Mouse (Mus musculus): ENCODE data around the gene Mlec.

Gene Mlec

DNA sequence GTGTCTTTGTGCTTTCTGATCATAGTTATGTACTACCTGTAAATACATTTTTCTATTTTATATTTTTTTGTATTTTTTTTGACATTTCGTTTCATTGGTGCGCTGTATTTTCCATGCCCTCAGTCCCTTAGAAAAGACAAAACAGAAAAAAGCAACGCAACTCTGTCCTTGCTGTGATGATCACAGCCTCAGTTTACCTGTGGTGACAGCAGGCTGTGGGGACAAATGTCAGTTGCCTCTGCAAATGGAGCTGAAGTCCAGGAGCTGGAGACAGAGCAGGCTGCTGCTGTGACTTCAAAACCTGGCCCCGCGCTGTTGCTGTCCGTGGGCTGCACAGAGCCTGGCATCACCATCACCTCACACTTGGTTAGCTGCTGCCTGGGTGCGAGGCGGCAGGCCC lies 59.8 kb downstream of the Mlec start, which contains the start of gene Gm10401:
Gm10401 (minus strand) TSS at position 101 of the 400 bp plus-strand sequence.
- H3K9me3 ChIP-seq (ENCODE audit: low read length) = no peaks in the 10 kb centered on the region
- no peaks in the 10 kb centered on the region for H3K27me3 ChIP-seq (ENCODE audit: insufficient read depth, low read length)
- H3K4me3 ChIP-seq (replicated peaks; ENCODE audit: low read length) = no peak within 1 kb of the TSS
- H3K36me3 ChIP-seq (ENCODE audit: insufficient read depth, low read length) = peaks cover 85% of the 10 kb centered on the region
- TF ChIP-seq NANOG (IDR thresholded peaks at IDR 0.05; ENCODE audit: borderline replicate concordance, low read length) = no peak
- no peak for TF ChIP-seq POU5F1 (IDR thresholded peaks at IDR 0.05; ENCODE audit: borderline replicate concordance, low read length)
- TF ChIP-seq CTCF (conservative IDR thresholded peaks at IDR 0.05; ENCODE audit: low read length) = no peak
- peaks cover 18% of the 10 kb centered on the region for H3K4me1 ChIP-seq (replicated peaks; ENCODE audit: low read depth, low read length)
